Mouse (Mus musculus): ENCODE measurements around the gene Adora1. TPM values are rescaled to one million over a fixed set of nuclear protein-coding genes. Genes with fewer than 3 reads are reported as not detected.

Adora1 gene
- polyA plus RNA-seq, 1 experiment from 2014 or later, result 0.69 TPM

DNA sequence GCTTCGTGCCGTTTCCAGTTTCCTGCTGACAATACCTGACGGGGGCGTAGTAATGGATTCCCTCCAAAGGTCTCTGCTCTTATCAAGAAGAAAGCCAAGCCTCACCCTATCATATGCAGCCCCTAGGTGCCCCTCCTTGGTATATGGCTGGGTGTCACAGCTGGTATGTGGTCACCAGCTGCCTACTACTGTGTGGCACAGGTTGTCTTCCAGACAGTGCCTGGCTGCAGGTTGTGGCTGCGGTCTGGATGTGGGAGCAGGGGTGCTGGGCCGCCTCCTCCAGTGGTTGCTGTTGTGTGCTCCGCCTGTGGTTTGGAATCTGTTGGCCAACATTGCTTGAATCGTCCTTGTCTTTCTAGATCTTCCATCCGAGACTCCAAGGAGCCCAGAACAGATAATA is 84.5 kb downstream of the Adora1 start:
- Histone ChIP-seq H3K9me3 (replicated peaks) (no peaks in the 10 kb centered on the region; the same call in 1 of the 2 replicates), H3K36me3 (no peaks in the 10 kb centered on the region), H3K27me3 (ENCODE audit: low read depth, poor library complexity, severe bottlenecking) (0 out of 2 replicates have a peak, but pooled peaks cover 6% of the 10 kb centered on the region), H3K27ac (no peak overlapping the region), H3K4me1 (0 out of 2 replicates have a peak, but pooled peaks cover 5% of the 10 kb centered on the region), H3K4me3 (no peak overlapping the region)
- DNase-seq (ENCODE audit: low spot score), result no peak
- WGBS, result 93% methylated on average over 9 of the region's 9 CpGs

DNA sequence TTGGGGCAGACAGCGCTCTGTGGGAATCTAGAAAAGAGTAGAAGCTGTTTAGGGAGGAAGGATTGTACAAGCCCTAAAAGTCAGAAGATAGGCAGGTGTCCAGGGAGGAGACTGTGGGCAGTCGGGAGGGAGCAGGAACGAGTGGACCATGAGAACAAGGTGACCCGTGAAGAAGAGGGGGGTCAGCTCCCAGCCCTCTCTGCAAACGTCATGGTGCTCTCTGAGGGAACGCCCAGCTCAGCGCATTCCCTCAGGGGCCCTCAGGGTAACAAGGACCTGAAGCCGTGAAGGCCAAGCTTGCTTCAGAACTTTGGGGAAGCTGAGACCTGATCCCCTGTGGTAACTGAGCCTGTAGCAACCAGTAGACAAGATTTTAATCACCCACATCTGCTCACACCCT is 85.2 kb downstream of the Adora1 start:
- 0 out of 2 replicates have a peak, but pooled peaks cover 6% of the 10 kb centered on the region for H3K27me3 ChIP-seq (ENCODE audit: low read depth, poor library complexity, severe bottlenecking)
- 73% methylated on average over 8 of the region's 8 CpGs for WGBS
- H3K27ac ChIP-seq, result no peak overlapping the region
- DNase-seq (ENCODE audit: low spot score), result no peak
- 0 out of 2 replicates have a peak, but pooled peaks cover 5% of the 10 kb centered on the region for H3K4me1 ChIP-seq
- H3K36me3 ChIP-seq, result no peaks in the 10 kb centered on the region
- no peak overlapping the region for H3K4me3 ChIP-seq
- no peaks in the 10 kb centered on the region; the same call in 1 of the 2 replicates for H3K9me3 ChIP-seq (replicated peaks)

Other genes with a start within 250 kb of the Adora1 start
- 2.4 and 2.5 TPM in 2 replicates for gene Fmod, start 198.2 kb downstream of the Adora1 start, polyA plus RNA-seq (2016; fragmentation: Nextera tagmentation; extraction: Ambion mirVana)
- gene Btg2, start 156.3 kb downstream of the Adora1 start, polyA plus RNA-seq (2016; fragmentation: Nextera tagmentation; extraction: Ambion mirVana), result 10.1 and 17.7 TPM in 2 replicates
- gene Chit1, start 124.2 kb downstream of the Adora1 start, polyA plus RNA-seq (2016; fragmentation: Nextera tagmentation; extraction: Ambion mirVana), result not detected in 2 replicates
- 0.80 TPM in 1 of 2 replicates, not detected in the other for gene Chil1, start 53.3 kb downstream of the Adora1 start, polyA plus RNA-seq (2016; fragmentation: Nextera tagmentation; extraction: Ambion mirVana)
- gene Mybph, start 42.0 kb downstream of the Adora1 start, polyA plus RNA-seq (2016; fragmentation: Nextera tagmentation; extraction: Ambion mirVana), result 0.56 and 0.98 TPM in 2 replicates
- 2.0 and 16.0 TPM in 2 replicates for gene Myog, start 54.6 kb upstream of the Adora1 start, polyA plus RNA-seq (2016; fragmentation: Nextera tagmentation; extraction: Ambion mirVana)
- gene Ppfia4, start 97.5 kb upstream of the Adora1 start, polyA plus RNA-seq (2016; fragmentation: Nextera tagmentation; extraction: Ambion mirVana), result 1.8 and 2.3 TPM in 2 replicates
- 118 TPM in 2 replicates for gene Tmem183a, start 126.5 kb upstream of the Adora1 start, polyA plus RNA-seq (2016; fragmentation: Nextera tagmentation; extraction: Ambion mirVana)
- gene 4933406M09Rik, start 150.5 kb upstream of the Adora1 start, polyA plus RNA-seq (2016; fragmentation: Nextera tagmentation; extraction: Ambion mirVana), result not detected in 2 replicates
- gene Cyb5r1, start 170.1 kb upstream of the Adora1 start, polyA plus RNA-seq (2016; fragmentation: Nextera tagmentation; extraction: Ambion mirVana), result 41.6 and 44.4 TPM in 2 replicates
- 79.8 and 85.0 TPM in 2 replicates for gene Adipor1, start 179.9 kb upstream of the Adora1 start, polyA plus RNA-seq (2016; fragmentation: Nextera tagmentation; extraction: Ambion mirVana)
- 41.6 and 43.7 TPM in 2 replicates for gene Klhl12, start 220.1 kb upstream of the Adora1 start, polyA plus RNA-seq (2016; fragmentation: Nextera tagmentation; extraction: Ambion mirVana)

Data from limb, embryonic 10.5 days (tissue).